In genomic region chr13:58385547-58385920, GRCm38 (mm10) we compare ENCODE assay signal across 9 mouse cellular contexts. TPM values are rescaled to one million over a fixed set of nuclear protein-coding genes. Genes with fewer than 3 reads are reported as not detected.
DNase-seq lines count a peak whose midpoint lies in the region; ATAC-seq and TF ChIP-seq lines count a peak whose summit lies in the region.
"Had no signal": no experiment of that assay in that cellular context is flagged by ENCODE, and none has a peak within 500 bp of the region (broad histone marks: within the 10 kb centered on the region; RNA-seq: fewer than 3 reads in every experiment).

No protein-coding gene starts in this region.

- DNase-seq in heart, postnatal 25 days (ENCODE audit: low spot score) = no peak
- peak; percentile 38 for DNase-seq in ES-CJ7 (ENCODE audit: low read depth, low spot score)
- DNase-seq in forebrain, postnatal 0 days = no peak
- no peak for DNase-seq in retina, embryonic 14.5 days (ENCODE audit: low spot score)
- DNase-seq in adrenal gland, adult (ENCODE audit: inconsistent age in 2 of 2, low spot score in 1 of 2) = no peak
- no peak for DNase-seq in T-cell, adult 2 months (ENCODE audit: low spot score)

- WGBS in heart, embryonic 12.5 days = 78% methylated on average over 7 of the region's 7 CpGs
- WGBS in forebrain, postnatal 0 days = 82% methylated on average over 7 of the region's 7 CpGs

- intact Hi-C loops in heart, postnatal 25 days (cut with DNase I) = loop anchor here (2.0 to 10.0 kb wide), 5 partner anchors 15 to 373 kb away; partner anchors contain the start of gene Hnrnpa0

- peak overlapping the region; percentile 92 for H3K9ac ChIP-seq in heart, embryonic 12.5 days
- no peak overlapping the region for H3K9ac ChIP-seq in forebrain, postnatal 0 days

- no peaks in the 10 kb centered on the region for H3K27me3 ChIP-seq in heart, embryonic 12.5 days (replicated peaks)
- H3K27me3 ChIP-seq in forebrain, postnatal 0 days (ENCODE audit: insufficient read depth, low read length) = no peaks in the 10 kb centered on the region

- peak overlapping the region; percentile 34; the same call in 1 of the 2 replicates for H3K27ac ChIP-seq in heart, embryonic 12.5 days (ENCODE audit: poor library complexity, severe bottlenecking)
- no peak overlapping the region for H3K27ac ChIP-seq in forebrain, postnatal 0 days (ENCODE audit: low read depth, low read length)

- peaks cover 9% of the 10 kb centered on the region; the same call in 1 of the 2 replicates for H3K4me1 ChIP-seq in heart, embryonic 12.5 days (replicated peaks)
- no peaks in the 10 kb centered on the region; the same call in 1 of the 2 replicates for H3K4me1 ChIP-seq in forebrain, postnatal 0 days (ENCODE audit: insufficient read depth)

- TF ChIP-seq CTCF in forebrain, postnatal 0 days (IDR thresholded peaks at IDR 0.05; ENCODE audit: low read depth) = no peak

- peaks cover 33% of the 10 kb centered on the region for H3K36me3 ChIP-seq in heart, embryonic 12.5 days
- H3K36me3 ChIP-seq in forebrain, postnatal 0 days (ENCODE audit: insufficient read depth) = peaks cover 32% of the 10 kb centered on the region

- no peak for ATAC-seq in heart, embryonic 12.5 days (ENCODE audit: insufficient number of reproducible peaks, low FRiP score)
- peak; percentile 4; the same call in 1 of the 2 replicates for ATAC-seq in forebrain, postnatal 0 days
- ATAC-seq in megakaryocyte, adult 5-6 weeks (ENCODE audit: poor library complexity, severe bottlenecking) = peak; percentile 2; the same call in 1 of the 2 replicates

- H3K4me2 ChIP-seq in heart, embryonic 12.5 days = peak overlapping the region; percentile 83
- H3K4me2 ChIP-seq in forebrain, postnatal 0 days (ENCODE audit: low read depth) = peak overlapping the region; percentile 82

- H3K9me3 ChIP-seq in heart, embryonic 12.5 days (replicated peaks) = peaks cover 10% of the 10 kb centered on the region
- 0 out of 2 replicates have a peak, but pooled peaks cover 5% of the 10 kb centered on the region for H3K9me3 ChIP-seq in forebrain, postnatal 0 days (ENCODE audit: low read length)

- peak overlapping the region; percentile 95 for H3K4me3 ChIP-seq in heart, embryonic 12.5 days
- H3K4me3 ChIP-seq in forebrain, postnatal 0 days (ENCODE audit: low read depth, low read length) = peak overlapping the region; percentile 46

RNA-seq across cellular contexts. Expression of gene 2210016F16Rik, which starts 0.5 kb away (rescaled TPM):
- polyA plus RNA-seq in heart, embryonic 12.5 days (2016; fragmentation: Nextera tagmentation; extraction: Ambion mirVana) = 27.9 and 30.5 TPM in 2 replicates
- total RNA-seq in heart, postnatal 25 days (2021) = 10 to 100 TPM; 14.4 to 14.6 TPM
- 16.0 and 16.8 TPM in 2 replicates for total RNA-seq in forebrain, postnatal 0 days (2014; rRNA removed)
- 14.2 TPM in 2 replicates for polyA plus RNA-seq in forebrain, postnatal 0 days (2015; fragmentation: Nextera tagmentation; extraction: Ambion mirVana)
- total RNA-seq in megakaryocyte, adult 5-6 weeks (2015) = 20.8 and 21.8 TPM in 2 replicates
- 12.3 and 12.6 TPM in 2 replicates for total RNA-seq in megakaryocyte, adult 5-6 weeks (2017)

RNA-seq across cellular contexts. Expression of gene Rmi1, which starts 16.5 kb away (rescaled TPM):
- 20.7 and 23.1 TPM in 2 replicates for polyA plus RNA-seq in heart, embryonic 12.5 days (2016; fragmentation: Nextera tagmentation; extraction: Ambion mirVana)
- 10 to 100 TPM in 1 of 2 experiments, 1 to 10 TPM in 1; 8.3 to 10.0 TPM for total RNA-seq in heart, postnatal 25 days (2021)
- 14.0 and 20.8 TPM in 2 replicates for total RNA-seq in forebrain, postnatal 0 days (2014; rRNA removed)
- polyA plus RNA-seq in forebrain, postnatal 0 days (2015; fragmentation: Nextera tagmentation; extraction: Ambion mirVana) = 14.2 and 18.7 TPM in 2 replicates
- total RNA-seq in megakaryocyte, adult 5-6 weeks (2015) = 40.6 and 46.0 TPM in 2 replicates
- total RNA-seq in megakaryocyte, adult 5-6 weeks (2017) = 23.6 and 25.5 TPM in 2 replicates

RNA-seq across cellular contexts. Expression of gene Hnrnpk, which starts 17.6 kb away (rescaled TPM):
- polyA plus RNA-seq in heart, embryonic 12.5 days (2016; fragmentation: Nextera tagmentation; extraction: Ambion mirVana) = 1,144 and 1,169 TPM in 2 replicates
- 100 to 1,000 TPM; 407 to 495 TPM for total RNA-seq in heart, postnatal 25 days (2021)
- 737 and 787 TPM in 2 replicates for total RNA-seq in forebrain, postnatal 0 days (2014; rRNA removed)
- polyA plus RNA-seq in forebrain, postnatal 0 days (2015; fragmentation: Nextera tagmentation; extraction: Ambion mirVana) = 1,083 and 1,166 TPM in 2 replicates
- 665 and 701 TPM in 2 replicates for total RNA-seq in megakaryocyte, adult 5-6 weeks (2015)
- 1,381 and 1,571 TPM in 2 replicates for total RNA-seq in megakaryocyte, adult 5-6 weeks (2017)

RNA-seq across cellular contexts. Expression of gene Kif27, which starts 26.6 kb away (rescaled TPM):
- polyA plus RNA-seq in heart, embryonic 12.5 days (2016; fragmentation: Nextera tagmentation; extraction: Ambion mirVana) = 0.40 and 0.41 TPM in 2 replicates
- total RNA-seq in heart, postnatal 25 days (2021) = under 1 TPM; 0.08 to 0.13 TPM
- 2.3 and 5.2 TPM in 2 replicates for total RNA-seq in forebrain, postnatal 0 days (2014; rRNA removed)
- polyA plus RNA-seq in forebrain, postnatal 0 days (2015; fragmentation: Nextera tagmentation; extraction: Ambion mirVana) = 0.82 and 2.0 TPM in 2 replicates
- total RNA-seq in megakaryocyte, adult 5-6 weeks (2015) = not detected in 2 replicates
- total RNA-seq in megakaryocyte, adult 5-6 weeks (2017) = not detected in 2 replicates
- total RNA-seq: neutrophil, adult 5-6 weeks had no signal
